Mouse (Mus musculus) T-helper 2 cell (primary cell): ENCODE results near the gene Zfp369.

ENCODE experiments used
- in situ Hi-C: fragments of 300-600 bp; cut with MboI, MseI; formaldehyde crosslinking; loops from one replicate; pipeline ENCODE4 v1.15.1; 2025; ENCODE audit warnings: high pct_unique_total_duplicates

Zfp369 gene

GRCm38 (mm10) chr13:65278383-65279341, at the start of gene Zfp369:
Gene Zfp369, plus strand, starts transcription at chr13:65278814.
- in situ Hi-C loops, result loop anchor here (5.0 kb wide), 2 partner anchors 36 to 166 kb away; partner anchors contain the start of gene Mfsd14b

- in situ Hi-C loops, result no loop called here
Measured at GRCm38 (mm10) chr13:65237211-65237610, 41.4 kb upstream of the Zfp369 start.

GRCm38 (mm10) chr13:65240509-65241098, 38.0 kb upstream of the Zfp369 start:
- in situ Hi-C loops, result loop anchor here (5.0 kb wide), 1 partner anchor 37 kb away; the partner anchor contains the start of gene Zfp369

- in situ Hi-C loops, result loop anchor here (5.0 kb wide), 1 partner anchor 36 kb away; the partner anchor contains the start of gene Zfp369
Measured at GRCm38 (mm10) chr13:65241099-65241626, 37.5 kb upstream of the Zfp369 start.

- in situ Hi-C loops, result loop anchor here (5.0 kb wide), 1 partner anchor 36 kb away; the partner anchor contains the start of gene Zfp369
Measured at GRCm38 (mm10) chr13:65241627-65242318, 36.8 kb upstream of the Zfp369 start.

- in situ Hi-C loops, result loop anchor here (5.0 kb wide), 1 partner anchor 35 kb away; the partner anchor contains the start of gene Zfp369
Measured at GRCm38 (mm10) chr13:65242319-65242787, 36.3 kb upstream of the Zfp369 start.

GRCm38 (mm10) chr13:65243273-65243672, 35.3 kb upstream of the Zfp369 start:
- in situ Hi-C loops, result loop anchor here (5.0 kb wide), 1 partner anchor 34 kb away; the partner anchor contains the start of gene Zfp369

- in situ Hi-C loops, result no loop called here
Measured at GRCm38 (mm10) chr13:65258175-65258954, 20.2 kb upstream of the Zfp369 start.

GRCm38 (mm10) chr13:65259239-65259638, 19.4 kb upstream of the Zfp369 start, which contains the start of gene Gm10775:
Gene Gm10775, plus strand, starts transcription at chr13:65259539.
- in situ Hi-C loops, result no loop called here

- in situ Hi-C loops, result no loop called here
Measured at GRCm38 (mm10) chr13:65262086-65262485, 16.5 kb upstream of the Zfp369 start.

GRCm38 (mm10) chr13:65277994-65278382, 626 bp upstream of the Zfp369 start:
- in situ Hi-C loops, result loop anchor here (5.0 kb wide), 2 partner anchors 36 to 166 kb away; partner anchors contain the start of gene Mfsd14b

- in situ Hi-C loops, result no loop called here
Measured at GRCm38 (mm10) chr13:65286771-65287170, 8.2 kb downstream of the Zfp369 start.

- in situ Hi-C loops, result no loop called here
Measured at GRCm38 (mm10) chr13:65296354-65296753, 17.7 kb downstream of the Zfp369 start.

- in situ Hi-C loops, result loop anchor here (10.0 kb wide), 1 partner anchor 136 kb away; no protein-coding TSS in a partner anchor
Measured at GRCm38 (mm10) chr13:65310849-65311248, 32.2 kb downstream of the Zfp369 start.

- in situ Hi-C loops, result loop anchor here (10.0 kb wide), 1 partner anchor 137 kb away; no protein-coding TSS in a partner anchor
Measured at GRCm38 (mm10) chr13:65311311-65311755, 32.7 kb downstream of the Zfp369 start.

GRCm38 (mm10) chr13:65311826-65312225, 33.2 kb downstream of the Zfp369 start:
- in situ Hi-C loops, result loop anchor here (10.0 kb wide), 1 partner anchor 137 kb away; no protein-coding TSS in a partner anchor

- in situ Hi-C loops, result loop anchor here (25.0 kb wide), 1 partner anchor 539 kb away; no protein-coding TSS in a partner anchor
Measured at GRCm38 (mm10) chr13:65348501-65348900, 69.9 kb downstream of the Zfp369 start.

GRCm38 (mm10) chr13:65351768-65352167, 73.2 kb downstream of the Zfp369 start:
- in situ Hi-C loops, result loop anchor here (5.0 kb wide), 1 partner anchor 71 kb away; no protein-coding TSS in a partner anchor
